Mouse (Mus musculus) embryonic facial prominence, embryonic 13.5 days (tissue): ENCODE measurements at regions not wholly inside any gene's neighbourhood (a gene's known extent, or its start where the extent isn't known, plus 50 kb on each side); places are given as distances from the start of the nearest gene placed in this dataset.
"Not testable (repeated sequence)": the region's sequence is repeated elsewhere in the genome, so short reads cannot be mapped to it uniquely, and the experiment has no call there.

Experiments used
- ATAC-seq: fragments of 200-750 bp; cut with Nextera tagmentation; 2 replicates; pipeline ENCODE4 v1.8.0; 2017; ENCODE audit warnings: low read depth; ENCODE audit not compliant: insufficient number of reproducible peaks, insufficient read depth, low FRiP score, low TSS enrichment
- H3K27ac ChIP-seq: fragments of 300-500 bp; sonication (generic); 2 replicates; pipeline ENCODE4 v1.5.1; 2015; ENCODE audit warnings: moderate library complexity, mild to moderate bottlenecking, inconsistent platforms
- H3K27me3 ChIP-seq: fragments of 300-500 bp; sonication (generic); 2 replicates; pipeline ENCODE4 v1.6.1; 2015; ENCODE audit warnings: mild to moderate bottlenecking, inconsistent platforms
- H3K36me3 ChIP-seq: fragments of 300-500 bp; sonication (generic); 2 replicates; pipeline ENCODE4 v1.6.1; 2015; ENCODE audit warnings: mild to moderate bottlenecking, inconsistent platforms
- H3K4me1 ChIP-seq: fragments of 300-500 bp; sonication (generic); 2 replicates; pipeline ENCODE4 v1.6.1; 2015; ENCODE audit warnings: inconsistent platforms
- H3K4me2 ChIP-seq: fragments of 300-500 bp; sonication (generic); 2 replicates; pipeline ENCODE4 v1.6.1; 2015; ENCODE audit warnings: moderate library complexity, mild to moderate bottlenecking, inconsistent platforms
- H3K4me3 ChIP-seq: fragments of 300-500 bp; sonication (generic); 2 replicates; pipeline ENCODE4 v1.5.1; 2015; ENCODE audit warnings: mild to moderate bottlenecking, inconsistent platforms
- H3K9ac ChIP-seq: fragments of 300-500 bp; sonication (generic); 2 replicates; pipeline ENCODE4 v1.6.1; 2015; ENCODE audit warnings: mild to moderate bottlenecking, inconsistent platforms
- H3K9me3 ChIP-seq: fragments of 300-500 bp; sonication (generic); 2 replicates; pipeline ENCODE4 v1.6.1; 2016; ENCODE audit warnings: inconsistent platforms
- WGBS: fragments of 180-500 bp; shearing (Covaris S2); methylation state at CpG from one replicate; pipeline ENCODE4 v1.1.7; 2015; ENCODE audit warnings: mixed read lengths; 5-methylcytosine and 5-hydroxymethylcytosine counted together

DNA sequence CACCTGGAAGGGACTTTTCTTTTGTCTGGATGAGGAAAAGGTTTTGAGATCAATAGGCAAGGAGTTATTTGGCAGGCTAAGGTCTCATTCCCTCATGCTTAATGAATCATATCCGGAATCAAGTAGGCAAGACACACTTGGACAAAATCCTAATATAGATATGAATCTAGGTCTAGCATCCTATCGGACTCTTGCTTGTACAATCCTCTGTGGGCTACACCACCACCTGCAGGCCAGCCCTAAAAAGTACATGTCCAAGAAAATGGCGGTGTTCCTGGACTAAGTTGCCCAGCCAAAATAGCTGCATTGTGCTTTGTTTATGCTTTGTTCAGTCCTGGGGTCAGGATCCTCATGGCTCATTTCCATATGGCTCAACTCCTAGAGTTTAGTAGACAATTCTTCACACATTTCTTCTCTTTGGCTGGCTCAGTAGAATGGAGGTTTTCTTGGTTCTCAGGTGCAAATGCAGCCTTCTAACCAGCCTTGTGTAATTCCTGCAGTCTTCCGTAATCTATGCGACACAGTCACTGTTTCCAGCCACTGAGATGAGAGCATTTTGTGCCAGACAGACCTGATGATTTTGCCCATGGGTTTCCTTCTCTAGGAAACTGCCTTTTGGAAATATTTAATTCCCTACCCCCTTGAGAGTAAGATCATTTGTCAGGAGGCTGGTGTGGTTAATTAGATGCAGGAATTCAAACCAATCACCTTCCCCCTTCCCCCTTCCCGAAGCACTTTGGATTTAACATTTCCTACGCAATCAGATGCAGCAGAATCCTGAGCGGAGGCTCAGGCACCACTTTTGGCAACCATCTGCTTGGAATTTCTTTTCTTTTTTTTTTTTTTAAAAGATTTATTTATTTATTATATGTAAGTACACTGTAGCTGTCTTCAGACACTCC is 80.6 kb upstream of the Tcf12 start:
- 27% methylated on average over 8 of the region's 8 CpGs for WGBS
- H3K4me2 ChIP-seq = peak overlapping the region; percentile 2; the same call in 1 of the 2 replicates
- H3K9me3 ChIP-seq = no peaks in the 10 kb centered on the region
- no peak for ATAC-seq
- no peaks in the 10 kb centered on the region for H3K27me3 ChIP-seq
- H3K36me3 ChIP-seq = no peaks in the 10 kb centered on the region
- H3K9ac ChIP-seq = no peak overlapping the region
- H3K4me1 ChIP-seq = peaks cover 21% of the 10 kb centered on the region
- H3K27ac ChIP-seq = no peak overlapping the region
- H3K4me3 ChIP-seq = no peak overlapping the region

DNA sequence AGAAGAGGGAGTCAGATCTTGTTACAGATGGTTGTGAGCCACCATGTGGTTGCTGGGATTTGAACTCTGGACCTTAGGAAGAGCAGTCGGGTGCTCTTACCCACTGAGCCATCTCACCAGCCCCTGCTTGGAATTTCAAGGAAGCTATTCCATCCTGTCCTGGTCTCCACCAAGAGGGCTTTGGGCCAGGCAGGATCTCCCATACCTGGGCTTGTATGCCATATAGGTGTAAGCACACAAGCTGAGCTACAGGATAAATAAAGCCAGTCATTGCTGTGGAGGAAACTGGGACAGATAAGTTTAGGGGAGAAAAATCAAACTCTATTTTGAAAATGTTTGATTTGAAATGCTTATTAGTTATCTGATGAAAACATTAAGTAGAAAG is 81.3 kb upstream of the Tcf12 start:
- H3K9ac ChIP-seq, H3K27me3 ChIP-seq, ATAC-seq, H3K27ac ChIP-seq, H3K4me2 ChIP-seq, H3K4me3 ChIP-seq, H3K36me3 ChIP-seq, H3K9me3 ChIP-seq: not testable (repeated sequence)
- 59% methylated on average over 1 of the region's 1 CpGs for WGBS
- H3K4me1 ChIP-seq = peaks cover 23% of the 10 kb centered on the region

DNA sequence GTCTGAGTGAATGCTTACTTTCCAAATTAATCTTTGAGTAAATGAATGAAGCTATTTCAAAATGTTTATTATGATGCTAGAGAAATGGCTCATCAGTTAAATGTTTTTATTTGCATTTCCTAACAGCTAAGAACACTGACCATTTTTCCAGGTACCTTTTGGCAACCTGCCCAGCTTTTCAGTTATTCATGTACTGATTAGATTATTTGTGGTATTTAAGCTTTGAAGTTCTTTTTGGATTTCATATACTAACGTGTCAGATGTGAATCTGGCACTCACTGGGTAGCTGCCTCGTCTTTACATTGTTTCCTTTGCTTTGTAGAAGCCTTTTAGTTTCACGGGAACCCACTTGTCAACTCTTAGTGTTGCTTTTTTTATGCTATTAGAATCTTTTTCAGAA is 79.3 kb upstream of the Zfp280d start:
- WGBS = 57% methylated on average over 3 of the region's 3 CpGs
- no peaks in the 10 kb centered on the region for H3K27me3 ChIP-seq

DNA sequence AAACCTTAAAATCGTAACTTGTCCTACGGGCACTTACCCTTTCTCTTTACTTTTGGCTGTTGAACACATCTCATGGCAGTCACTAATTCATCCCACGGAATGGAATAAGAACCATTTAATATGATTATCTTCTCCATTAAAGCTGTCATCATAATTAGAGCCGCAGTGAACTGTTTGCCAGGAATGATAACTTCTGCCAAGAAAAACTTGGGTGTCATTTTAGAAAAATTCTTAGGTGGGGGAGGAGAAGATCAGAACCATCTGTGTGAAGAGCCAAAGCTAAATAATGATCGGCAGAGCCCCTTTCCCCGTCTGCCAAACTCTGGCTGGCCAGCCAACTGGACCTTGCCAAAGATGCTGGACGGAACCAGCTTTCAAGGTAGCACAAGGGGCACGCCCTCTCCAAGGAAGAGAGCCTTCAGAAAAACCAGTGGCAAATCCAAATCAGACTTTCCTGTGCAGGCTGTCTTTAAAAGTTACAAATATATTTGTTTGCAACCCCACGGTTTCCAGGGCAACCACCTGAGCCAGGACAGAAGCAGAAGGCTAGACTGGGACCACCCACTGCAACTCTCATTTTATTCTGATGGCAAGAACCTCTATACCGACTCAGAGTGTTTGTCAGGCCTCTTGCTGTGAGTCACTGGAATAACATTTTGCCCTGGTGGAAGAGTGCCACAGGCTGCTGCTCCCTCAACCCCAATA is 77.9 kb upstream of the Zfp280d start:
- Histone ChIP-seq H3K9ac (no peak overlapping the region), H3K4me1 (peaks cover 20% of the 10 kb centered on the region), H3K27me3 (no peaks in the 10 kb centered on the region), H3K27ac (no peak overlapping the region), H3K9me3 (no peaks in the 10 kb centered on the region), H3K4me2 (no peak overlapping the region), H3K4me3 (no peak overlapping the region), H3K36me3 (no peaks in the 10 kb centered on the region)
- WGBS = 50% methylated on average over 10 of the region's 10 CpGs
- no peak for ATAC-seq

More for the DNA sequence above, 79.3 kb upstream of the Zfp280d start:
- Histone ChIP-seq H3K4me3 (no peak overlapping the region), H3K4me2 (no peak overlapping the region), H3K4me1 (peaks cover 23% of the 10 kb centered on the region), H3K9ac (no peak overlapping the region), H3K36me3 (no peaks in the 10 kb centered on the region), H3K27ac (no peak overlapping the region), H3K9me3 (no peaks in the 10 kb centered on the region)
- ATAC-seq = no peak

DNA sequence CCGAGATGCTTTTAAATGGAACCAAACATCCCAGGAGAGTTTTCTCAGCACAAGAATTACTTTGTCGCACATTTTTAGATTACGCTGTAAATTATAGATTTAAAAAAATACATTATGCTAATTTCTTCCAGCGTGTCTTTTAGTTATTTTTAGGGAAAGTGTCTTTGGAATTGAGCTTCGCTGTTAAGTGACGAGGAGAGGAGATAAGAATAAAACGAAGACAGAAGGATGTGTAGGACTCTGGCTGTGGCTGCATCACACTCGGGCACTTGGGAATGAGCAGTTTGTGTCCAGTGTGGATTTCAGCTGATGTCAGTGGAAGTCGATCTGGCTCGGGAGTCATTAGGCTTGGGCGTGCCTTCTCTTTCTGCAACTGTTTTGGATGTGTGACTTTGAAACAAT is 77.3 kb upstream of the Zfp280d start:
- Histone ChIP-seq H3K4me2 (no peak overlapping the region), H3K4me3 (no peak overlapping the region), H3K36me3 (no peaks in the 10 kb centered on the region), H3K27me3 (no peaks in the 10 kb centered on the region), H3K27ac (no peak overlapping the region), H3K4me1 (peaks cover 16% of the 10 kb centered on the region), H3K9me3 (no peaks in the 10 kb centered on the region), H3K9ac (no peak overlapping the region)
- 70% methylated on average over 11 of the region's 11 CpGs for WGBS
- no peak for ATAC-seq

DNA sequence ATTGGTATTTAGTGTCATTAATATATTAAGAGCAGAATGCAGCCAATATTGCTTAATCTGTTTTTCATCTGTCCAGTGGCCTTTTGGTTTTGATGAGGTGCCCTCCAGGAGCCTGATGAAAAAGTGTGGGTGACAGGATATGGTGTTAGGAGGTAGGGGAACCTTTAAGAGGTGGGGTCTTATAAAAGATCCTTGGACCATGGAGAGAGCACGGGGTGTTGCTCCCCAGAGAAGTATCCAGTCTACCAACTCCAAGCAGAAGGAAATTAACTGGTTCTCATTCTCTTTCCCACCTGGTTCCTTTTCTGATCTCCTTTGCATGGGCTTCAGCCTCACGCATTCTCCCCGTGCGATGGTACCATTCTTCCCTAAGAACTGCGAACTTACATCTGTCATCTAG is 75.7 kb upstream of the Zfp280d start:
- Histone ChIP-seq H3K4me2 (no peak overlapping the region), H3K36me3 (no peaks in the 10 kb centered on the region), H3K9me3 (no peaks in the 10 kb centered on the region), H3K4me1 (peaks cover 10% of the 10 kb centered on the region; the same call in 1 of the 2 replicates), H3K4me3 (no peak overlapping the region), H3K9ac (no peak overlapping the region), H3K27me3 (no peaks in the 10 kb centered on the region), H3K27ac (no peak overlapping the region)
- ATAC-seq = no peak
- 93% methylated on average over 5 of the region's 5 CpGs for WGBS

DNA sequence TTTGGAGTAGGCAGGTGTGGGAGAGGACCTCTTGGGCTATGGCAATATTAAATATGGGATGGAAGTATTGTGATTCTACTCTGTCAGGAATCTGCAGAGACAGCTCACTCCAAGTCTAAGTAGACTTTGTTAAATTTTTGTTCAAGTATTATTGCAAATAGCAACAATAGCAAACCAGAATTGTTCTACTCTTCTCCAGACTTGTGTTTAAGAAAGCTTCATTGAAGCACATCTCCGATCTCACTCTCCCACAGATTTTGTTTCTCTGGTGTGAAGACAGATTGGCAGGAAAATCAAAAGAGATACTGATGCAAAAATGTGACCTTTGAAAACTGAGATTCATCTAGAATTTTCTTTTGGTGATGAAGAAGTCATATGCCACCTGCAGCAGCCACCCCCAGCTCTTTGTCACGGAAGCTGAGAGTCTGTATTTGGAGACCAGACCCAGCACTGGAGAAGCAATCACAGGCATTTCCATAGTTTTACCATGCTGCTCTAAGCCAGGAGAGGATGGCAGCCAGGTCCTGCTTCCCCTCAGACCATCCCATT is 70.2 kb upstream of the Zfp280d start:
- Histone ChIP-seq H3K36me3 (no peaks in the 10 kb centered on the region), H3K4me3 (no peak overlapping the region), H3K9ac (no peak overlapping the region), H3K27ac (no peak overlapping the region), H3K9me3 (no peaks in the 10 kb centered on the region), H3K27me3 (no peaks in the 10 kb centered on the region), H3K4me2 (no peak overlapping the region), H3K4me1 (no peaks in the 10 kb centered on the region)
- 90% methylated on average over 2 of the region's 2 CpGs for WGBS
- no peak for ATAC-seq

DNA sequence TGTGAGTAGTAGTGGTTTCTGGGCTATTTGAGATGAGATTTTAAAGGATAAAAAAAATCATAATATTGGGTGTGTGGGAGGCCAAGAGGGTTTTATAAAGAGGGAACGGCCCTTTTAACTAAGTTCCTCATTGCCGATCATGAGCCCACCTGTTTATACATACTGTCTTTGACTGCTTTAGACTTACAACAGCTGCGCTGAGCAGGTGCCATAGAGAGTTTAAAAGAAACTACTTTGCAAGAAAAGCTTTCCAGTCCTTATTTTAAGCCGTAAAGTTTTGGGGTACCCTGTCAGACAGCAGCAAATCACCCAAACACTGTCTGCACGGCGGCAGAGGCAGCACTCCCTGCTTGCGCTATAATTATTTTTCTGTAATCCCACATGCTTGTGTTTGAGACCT is 68.8 kb upstream of the Zfp280d start:
- Histone ChIP-seq H3K4me1 (no peaks in the 10 kb centered on the region), H3K4me2 (no peak overlapping the region), H3K9me3 (no peaks in the 10 kb centered on the region), H3K27me3 (no peaks in the 10 kb centered on the region), H3K27ac (no peak overlapping the region), H3K9ac (no peak overlapping the region), H3K4me3 (no peak overlapping the region), H3K36me3 (no peaks in the 10 kb centered on the region)
- no peak for ATAC-seq
- 67% methylated on average over 7 of the region's 7 CpGs for WGBS

DNA sequence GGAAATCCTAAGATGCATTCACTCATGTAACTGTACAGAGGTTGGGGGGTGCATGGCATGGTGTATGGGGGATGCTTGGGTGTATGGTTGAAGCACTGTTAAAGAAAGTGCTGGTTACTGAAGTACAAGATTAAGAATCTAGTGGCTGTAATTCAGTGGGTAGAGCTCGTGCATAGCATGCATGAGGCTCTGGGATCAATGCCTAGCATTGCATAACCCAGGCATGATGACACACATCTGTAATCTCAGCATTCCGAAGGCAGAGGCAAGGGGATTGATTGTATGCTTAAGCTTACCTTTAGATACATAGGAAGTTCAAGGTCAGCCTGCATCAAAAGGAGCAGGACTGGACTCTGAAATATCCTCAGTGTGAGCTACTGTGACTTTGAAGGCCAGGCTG is 67.7 kb upstream of the Zfp280d start:
- Histone ChIP-seq H3K36me3 (no peaks in the 10 kb centered on the region), H3K27ac (no peak overlapping the region), H3K4me2 (no peak overlapping the region), H3K27me3 (no peaks in the 10 kb centered on the region), H3K9me3 (no peaks in the 10 kb centered on the region), H3K9ac (no peak overlapping the region), H3K4me3 (no peak overlapping the region), H3K4me1 (no peaks in the 10 kb centered on the region)
- ATAC-seq = no peak
- 72% methylated on average over 2 of the region's 2 CpGs for WGBS

DNA sequence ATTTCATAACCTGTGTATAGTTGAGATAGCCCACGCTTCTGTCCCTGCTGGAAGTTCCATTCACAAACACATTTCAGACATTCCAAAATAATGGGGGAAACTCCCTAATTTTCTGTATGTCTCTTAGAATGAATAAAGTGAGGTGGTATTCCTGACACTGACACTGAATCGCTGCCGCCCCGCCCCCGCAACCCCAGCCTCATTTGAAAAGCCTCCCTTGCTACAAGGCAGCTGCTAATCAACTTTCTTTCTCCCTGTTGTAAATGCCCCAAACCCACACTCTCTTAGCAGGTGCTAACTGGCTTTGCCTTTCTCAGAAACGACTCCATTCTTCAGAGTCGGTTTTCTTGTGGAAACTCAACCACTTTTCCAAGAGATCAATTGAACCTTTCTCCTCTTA is 66.4 kb upstream of the Zfp280d start:
- Histone ChIP-seq H3K4me2 (no peak overlapping the region), H3K4me1 (no peaks in the 10 kb centered on the region), H3K36me3 (no peaks in the 10 kb centered on the region), H3K27ac (no peak overlapping the region), H3K4me3 (no peak overlapping the region), H3K27me3 (no peaks in the 10 kb centered on the region), H3K9me3 (no peaks in the 10 kb centered on the region), H3K9ac (no peak overlapping the region)
- ATAC-seq = no peak
- 63% methylated on average over 7 of the region's 7 CpGs for WGBS

DNA sequence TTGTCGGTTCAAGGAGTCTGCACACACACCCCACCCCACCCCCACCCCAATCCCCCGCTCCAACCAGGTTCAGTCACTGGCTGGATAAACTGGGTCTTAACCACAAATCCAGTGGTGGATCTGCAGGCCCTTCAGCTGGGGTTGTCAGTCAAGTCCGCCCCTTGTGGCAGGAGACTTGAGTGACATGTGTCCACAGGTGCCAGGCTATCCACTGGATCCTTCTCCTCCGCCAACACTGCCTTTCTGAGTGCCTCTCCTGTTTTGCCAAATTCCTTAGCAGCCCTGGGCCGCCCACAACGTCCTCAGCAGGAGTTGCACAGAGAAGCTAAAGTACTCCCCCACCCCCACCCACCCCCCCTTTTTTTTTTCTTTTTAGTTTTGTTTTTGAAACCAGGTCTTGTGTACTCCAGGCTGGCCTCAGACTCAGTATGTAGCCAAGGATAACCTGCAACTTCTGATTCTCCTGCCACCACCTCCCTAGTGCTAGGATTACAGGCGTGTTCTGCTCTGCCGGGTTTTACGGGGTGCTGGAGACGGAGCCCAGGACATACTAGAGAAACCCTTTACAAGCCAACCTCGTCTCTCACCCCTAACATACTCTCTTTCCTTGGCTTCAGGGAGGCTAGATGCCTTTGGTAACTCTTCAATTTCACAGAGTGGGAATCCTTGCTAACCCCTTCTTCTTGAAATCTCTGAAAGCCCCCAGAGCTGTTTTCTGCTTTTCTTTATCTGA is 57.2 kb upstream of the Zfp280d start:
- Histone ChIP-seq H3K4me1 (peaks cover 13% of the 10 kb centered on the region), H3K36me3 (no peaks in the 10 kb centered on the region), H3K9ac (no peak overlapping the region), H3K4me3 (no peak overlapping the region), H3K27me3 (no peaks in the 10 kb centered on the region), H3K9me3 (no peaks in the 10 kb centered on the region), H3K27ac (no peak overlapping the region), H3K4me2 (no peak overlapping the region)
- WGBS = 59% methylated on average over 11 of the region's 11 CpGs
- no peak for ATAC-seq
